In genomic region chr5:110225056-110225455, GRCm38 (mm10) we compare ENCODE assay signal across 14 mouse cellular contexts. TPM values are rescaled to one million over a fixed set of nuclear protein-coding genes. Genes with fewer than 3 reads are reported as not detected.
A peak's percentile ranks its signal among the peaks of the same experiment; 100 is the strongest.
DNase-seq lines count a peak whose midpoint lies in the region.
"Had no signal": no experiment of that assay in that cellular context is flagged by ENCODE, and none has a peak within 500 bp of the region (broad histone marks: within the 10 kb centered on the region; RNA-seq: fewer than 3 reads in every experiment).

No protein-coding gene starts in this region.

- DNase-seq in fat pad, adult 2 months (ENCODE audit: extremely low read depth, low read depth, low spot score) = peak; percentile 80
- peak; percentile 76 for DNase-seq in gonadal fat pad, adult 2 months (ENCODE audit: low read depth)
- DNase-seq in thymus, postnatal 14 days = no peak
- DNase-seq in right cerebral cortex, postnatal 25 days = no peak
- DNase-seq: adrenal gland, adult 2 months; adrenal gland, adult 8-10 months; adrenal gland, postnatal 10 days; adrenal gland, postnatal 14 days; adrenal gland, postnatal 25 days; adrenal gland, postnatal 36 days; B cell, adult 2 months; cerebellum, adult 11 months; cerebellum, adult 11-12 months; cerebellum, adult 18-20 months had no signal

RNA-seq across cellular contexts. Expression of gene Ankle2, which starts 5.7 kb away (rescaled TPM):
- 11.2 and 11.7 TPM in 2 replicates for polyA plus RNA-seq in gonadal fat pad, adult 2 months (2012; rRNA removed)

RNA-seq across cellular contexts. Expression of gene Pgam5, which starts 44.7 kb away (rescaled TPM):
- polyA plus RNA-seq in gonadal fat pad, adult 2 months (2012; rRNA removed) = 21.6 and 26.3 TPM in 2 replicates

RNA-seq across cellular contexts. Expression of gene Golga3, which starts 48.6 kb away (rescaled TPM):
- polyA plus RNA-seq in gonadal fat pad, adult 2 months (2012; rRNA removed) = 14.3 and 15.1 TPM in 2 replicates

Comparison
In these comparisons a context has a peak if more than half of its experiments do, and no peak if none do; other contexts are left out.
1. DNase-seq: peak in fat pad, adult 2 months (single experiment) and gonadal fat pad, adult 2 months (single experiment); none in thymus, postnatal 14 days (single experiment) and right cerebral cortex, postnatal 25 days (single experiment).